Mouse (Mus musculus) embryo, embryonic 10.5 days (tissue): ENCODE data around the gene Zfp459.
"Not testable (repeated sequence)": the region's sequence is repeated elsewhere in the genome, so short reads cannot be mapped to it uniquely, and the experiment has no call there.

Source experiments
- DNase-seq: peaks from one replicate; pipeline ENCODE4 v3.0.0-alpha.2; 2015; ENCODE audit warnings: low spot score

Gene Zfp459

DNA sequence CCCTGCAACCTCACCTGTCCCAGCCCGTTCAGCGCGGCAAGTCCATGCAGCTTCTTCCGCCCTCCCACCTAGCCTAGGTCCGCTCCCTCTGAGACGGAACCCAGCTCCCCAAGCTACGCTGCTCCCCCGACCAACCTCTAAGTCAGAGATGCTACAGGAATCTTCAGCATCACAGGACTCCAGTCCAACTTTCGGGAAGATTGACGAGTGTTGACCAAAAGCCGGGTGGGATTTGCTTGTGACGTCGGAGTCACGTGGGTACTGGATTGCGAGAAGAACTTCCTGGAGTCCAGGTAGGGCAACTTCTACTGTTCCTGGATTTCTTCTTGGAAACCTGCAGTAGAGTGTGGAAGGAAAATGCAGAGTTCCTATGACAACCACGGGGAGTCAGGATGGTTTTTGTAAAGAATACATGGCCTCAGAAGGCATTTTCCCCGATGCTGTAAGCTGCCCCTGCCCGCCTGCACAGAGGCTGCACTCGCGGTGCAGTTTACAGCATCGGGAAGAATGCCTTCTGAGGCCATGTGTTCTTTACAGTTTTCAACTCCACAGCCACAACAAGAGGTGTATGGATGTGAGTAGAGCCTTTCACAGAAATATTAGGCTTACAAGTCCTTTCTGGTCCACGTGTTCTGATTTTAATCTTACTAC, at the start of gene Zfp459:
TSS of gene Zfp459 (minus strand) at position 212 of the 651 bp plus-strand sequence.
- peak; percentile 71 for DNase-seq

DNA sequence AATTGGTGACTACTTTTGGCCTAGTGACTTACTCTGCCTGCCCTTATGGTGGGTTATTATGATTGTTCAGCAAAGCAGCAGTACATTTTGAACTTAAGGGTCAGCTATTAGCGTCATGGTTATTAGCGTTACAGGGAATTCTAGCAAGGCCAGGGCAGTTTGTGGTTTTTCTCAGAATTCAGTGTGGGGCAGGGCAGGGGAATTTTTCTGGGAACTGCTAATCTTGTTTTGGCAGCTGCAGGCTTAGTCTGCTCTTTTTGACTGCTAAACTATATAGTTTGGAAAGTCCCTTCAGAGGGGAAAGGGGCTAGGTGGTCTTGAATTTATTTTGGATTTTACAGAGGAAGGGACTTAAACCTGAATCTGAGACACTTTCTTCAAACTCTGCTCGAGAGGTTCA, 48.1 kb upstream of the Zfp459 start:
- no peak for DNase-seq

DNA sequence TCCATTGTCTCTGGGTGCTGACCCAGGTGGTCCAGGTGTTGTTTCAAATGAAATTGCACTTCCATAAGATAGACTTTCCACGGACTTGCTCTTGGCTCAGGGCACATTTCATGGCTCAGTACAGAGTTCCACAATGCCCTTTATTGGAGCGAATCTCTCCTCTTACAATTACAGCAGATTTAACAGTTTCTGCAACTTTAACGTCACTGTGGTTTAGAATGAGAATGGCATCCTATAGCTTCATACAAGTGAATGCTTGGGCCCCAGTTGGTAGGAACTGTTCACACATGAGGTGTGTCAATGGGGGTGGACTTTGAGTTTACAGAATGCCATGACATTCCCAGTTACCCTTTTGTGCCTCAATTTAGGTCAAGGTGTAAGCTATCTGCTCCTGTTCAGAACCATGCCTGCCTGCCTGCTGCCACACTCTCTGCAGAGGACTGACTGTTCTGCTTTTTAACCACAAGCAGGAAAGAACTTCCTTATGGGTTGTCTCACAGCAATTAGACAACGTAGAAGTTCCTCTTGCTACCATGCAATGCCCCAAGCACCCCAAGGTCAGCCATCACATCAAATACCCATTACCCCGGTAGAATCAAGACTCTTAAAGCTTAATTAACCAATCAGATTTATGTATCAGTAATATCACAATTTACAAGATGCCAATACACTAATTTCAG, 42.4 kb upstream of the Zfp459 start:
- not testable (repeated sequence) for DNase-seq

DNA sequence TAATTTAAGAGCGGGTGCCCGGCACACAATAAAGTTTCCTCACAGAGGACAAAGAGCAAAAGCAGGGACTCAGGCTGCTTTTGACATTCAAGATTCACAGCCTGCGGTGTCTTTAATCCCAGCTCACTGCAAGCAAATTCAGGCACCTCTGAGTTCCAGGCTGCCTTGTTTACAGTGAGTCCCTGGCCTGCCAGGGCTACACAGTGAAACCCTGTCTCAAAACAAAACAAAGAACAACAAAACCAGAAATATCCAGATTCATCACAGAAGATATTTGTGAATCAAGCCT, 30.7 kb upstream of the Zfp459 start:
- DNase-seq: no peak

DNA sequence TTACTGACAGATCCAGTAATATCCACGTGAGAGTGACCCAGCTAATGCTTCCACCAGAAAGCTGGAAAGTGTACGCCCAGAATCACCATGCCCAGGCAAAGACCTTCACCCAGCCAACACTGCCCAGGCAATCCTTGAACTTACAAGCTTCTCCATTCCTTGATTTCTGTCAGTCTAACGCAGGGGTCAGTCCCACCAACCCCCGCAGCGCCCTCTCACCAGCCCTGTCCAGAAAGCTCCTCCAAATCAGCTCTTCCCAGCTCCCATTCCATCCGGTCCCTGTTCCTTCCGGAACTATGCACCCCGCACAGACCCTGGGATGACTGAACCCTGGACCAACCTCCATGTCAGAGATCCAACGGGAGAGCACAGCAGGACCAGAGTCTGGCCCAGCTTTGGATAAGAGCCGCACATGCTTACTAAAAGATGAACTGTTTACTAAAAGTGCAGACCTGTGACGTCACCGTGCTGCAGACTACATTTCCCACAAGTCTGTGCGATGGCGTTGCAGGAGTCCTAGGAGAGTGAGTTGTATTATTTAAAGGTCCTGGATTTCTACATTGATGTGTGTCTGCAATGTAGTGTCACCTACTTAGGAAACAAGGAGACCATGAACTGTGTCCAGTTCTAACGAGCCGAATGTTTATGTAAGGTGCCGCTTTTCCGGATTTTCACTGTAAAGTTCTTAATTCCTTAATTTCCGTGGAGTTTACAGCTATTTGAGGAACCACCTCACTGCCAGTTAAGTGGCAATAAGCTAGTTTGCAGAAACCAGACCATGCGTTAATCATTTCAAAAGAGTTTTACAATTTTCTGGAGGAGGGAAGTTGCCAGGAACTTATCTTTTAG, 30.2 kb upstream of the Zfp459 start, which contains the start of gene Zfp874a:
TSS of gene Zfp874a (minus strand) at position 453 of the 849 bp plus-strand sequence.
- peak; percentile 91 for DNase-seq

DNA sequence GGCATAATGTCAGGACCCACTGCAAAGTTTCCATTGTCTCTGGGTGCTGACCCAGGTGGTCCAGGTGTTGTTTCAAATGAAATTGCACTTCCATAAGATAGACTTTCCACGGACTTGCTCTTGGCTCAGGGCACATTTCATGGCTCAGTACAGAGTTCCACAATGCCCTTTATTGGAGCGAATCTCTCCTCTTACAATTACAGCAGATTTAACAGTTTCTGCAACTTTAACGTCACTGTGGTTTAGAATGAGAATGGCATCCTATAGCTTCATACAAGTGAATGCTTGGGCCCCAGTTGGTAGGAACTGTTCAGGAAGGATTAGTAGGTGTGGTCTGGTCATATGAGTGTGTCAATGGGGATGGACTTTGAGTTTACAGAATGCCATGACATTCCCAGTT, 15.9 kb upstream of the Zfp459 start:
- not testable (repeated sequence) for DNase-seq

DNA sequence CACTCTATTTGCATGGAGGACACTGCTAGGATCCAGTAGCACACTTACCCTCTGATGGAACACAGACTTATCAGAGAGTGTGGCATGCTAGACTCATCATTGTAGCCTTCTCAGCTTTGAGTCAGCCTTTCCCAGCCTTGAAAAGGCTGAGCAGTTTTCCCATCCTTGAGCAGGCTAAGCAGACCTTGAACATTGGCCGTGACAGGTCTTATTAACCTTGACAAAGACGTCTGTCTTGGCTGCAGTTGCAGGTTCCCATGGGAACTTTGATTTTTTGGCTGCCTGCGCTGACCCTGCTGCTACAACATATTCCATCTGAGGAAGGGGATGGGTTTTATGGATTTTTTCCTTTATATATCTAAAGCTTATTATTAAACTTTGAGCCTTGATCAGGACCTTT, 6.9 kb upstream of the Zfp459 start:
- no peak for DNase-seq

DNA sequence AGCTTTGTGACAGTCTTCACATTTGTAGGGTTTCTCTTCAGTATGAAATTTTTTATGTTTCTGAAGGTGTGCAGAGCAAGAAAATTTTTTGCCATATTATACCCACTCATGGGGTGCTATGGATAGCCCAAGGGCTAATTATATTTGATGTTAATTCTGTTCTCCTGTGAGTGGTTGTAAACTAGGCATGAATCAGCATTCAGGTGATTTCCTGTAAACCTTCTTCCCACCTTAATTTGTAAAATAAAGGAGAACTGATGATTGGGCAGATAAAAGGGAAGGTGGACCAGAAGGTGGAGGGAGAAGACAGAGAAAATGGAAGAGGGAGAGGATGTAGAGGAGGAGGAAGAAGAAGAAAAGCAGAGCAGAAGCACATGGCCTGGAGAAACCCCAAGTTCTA, 4.5 kb upstream of the Zfp459 start:
- not testable (repeated sequence) for DNase-seq

DNA sequence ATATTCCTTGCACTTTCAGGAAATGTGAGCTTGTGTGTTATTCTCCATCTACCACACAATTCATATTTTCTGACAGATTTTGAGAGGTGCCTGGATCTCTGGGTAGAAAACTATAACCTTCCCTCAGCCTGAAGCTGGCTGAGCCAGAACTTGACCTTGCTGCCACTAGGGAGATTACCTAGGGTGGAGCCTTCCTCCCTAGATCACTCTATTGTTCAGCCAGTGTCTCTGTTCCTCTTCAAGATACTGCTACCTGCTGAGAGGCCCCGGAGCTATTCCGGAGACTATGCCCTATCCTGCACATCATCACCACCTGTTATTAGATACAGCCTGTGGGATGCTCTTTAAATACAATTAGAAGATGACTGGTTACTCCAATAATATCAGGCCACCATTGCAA, 1.3 kb upstream of the Zfp459 start:
- not testable (repeated sequence) for DNase-seq

DNA sequence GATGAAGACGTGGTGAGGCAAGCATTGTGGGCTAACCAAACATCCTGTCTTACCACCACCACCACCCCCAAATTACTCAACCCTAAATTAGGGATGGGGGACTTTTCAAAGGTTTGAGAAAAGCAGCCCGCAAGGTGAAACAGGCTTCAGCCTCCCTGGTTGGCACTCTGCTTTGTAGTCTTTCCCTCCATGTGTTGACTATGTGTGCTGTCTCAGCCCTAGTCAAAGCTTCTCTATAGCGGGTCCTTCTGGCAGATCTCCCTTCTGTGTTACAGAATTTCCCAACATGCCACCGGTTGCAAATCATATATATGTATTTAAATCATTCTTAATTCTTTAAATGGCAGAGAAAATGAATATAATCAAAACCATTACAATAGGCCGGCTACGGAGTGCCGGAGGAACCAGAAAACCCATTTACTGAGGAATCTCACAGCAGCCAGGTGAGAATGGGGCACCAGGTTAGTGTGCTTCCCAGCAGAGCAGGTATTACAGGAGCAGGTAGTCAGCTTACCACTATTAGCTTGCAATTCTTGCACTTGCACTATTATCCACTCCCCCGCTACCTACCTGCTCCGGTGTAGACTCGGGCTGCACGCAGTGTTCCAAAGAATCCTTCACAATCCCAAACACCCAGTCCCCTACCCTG, 536 bp downstream of the Zfp459 start:
- DNase-seq: no peak

DNA sequence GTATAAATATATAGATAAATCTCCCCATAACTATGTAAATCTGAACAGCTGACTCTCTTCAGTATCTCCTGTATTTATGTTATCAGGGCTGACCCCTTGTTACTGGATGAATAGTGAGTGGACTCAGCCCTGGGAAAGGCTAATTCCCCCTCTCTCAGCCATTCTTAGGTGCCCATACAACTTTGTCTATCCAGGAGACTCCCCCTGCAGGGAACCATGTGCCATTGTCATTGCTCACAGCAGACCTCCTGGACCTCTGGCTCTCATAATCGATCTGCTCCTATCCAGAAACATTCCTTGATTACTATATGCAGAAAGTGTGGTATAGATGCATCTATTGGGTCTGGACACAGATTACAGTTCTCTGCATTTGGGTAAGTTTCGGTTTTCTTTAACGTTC, 4.4 kb downstream of the Zfp459 start:
- no peak for DNase-seq

DNA sequence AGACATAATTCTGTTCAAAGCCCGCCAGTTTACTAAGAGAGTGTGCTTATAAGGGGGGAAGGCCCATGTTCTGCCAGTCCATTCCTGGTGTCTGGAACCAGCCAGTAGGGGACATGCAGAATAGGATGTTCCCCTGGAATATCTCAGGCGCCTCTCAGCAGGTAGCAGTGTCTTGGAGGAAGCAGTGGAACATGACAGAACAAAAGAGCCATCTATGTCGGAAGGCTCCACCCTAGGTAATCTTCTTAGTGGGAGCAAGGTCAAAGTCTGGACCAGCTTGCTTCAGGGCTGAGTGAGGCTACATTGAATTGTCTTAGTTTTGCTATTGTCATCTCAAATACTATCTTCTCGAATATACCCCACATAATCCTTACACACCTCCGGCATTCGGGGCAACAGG, 5.5 kb downstream of the Zfp459 start:
- DNase-seq: no peak

DNA sequence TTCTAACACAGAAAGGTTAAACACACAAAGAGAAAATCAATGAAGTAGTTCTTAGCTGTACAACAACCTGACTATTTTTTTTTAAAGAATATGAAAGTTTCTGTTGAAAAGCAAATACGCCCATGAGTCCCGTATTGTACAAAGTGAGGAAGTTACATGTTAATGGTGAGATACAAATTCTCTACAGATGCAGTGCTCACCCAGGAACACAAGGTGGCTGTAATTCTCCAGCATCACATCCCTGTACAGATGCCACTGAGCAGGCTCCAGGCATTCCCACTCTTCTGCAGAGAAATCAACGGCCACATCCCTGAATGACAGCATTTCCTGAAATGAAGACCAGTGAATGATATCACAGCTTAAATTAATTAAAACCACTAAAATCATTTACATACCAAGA, 7.6 kb downstream of the Zfp459 start:
- DNase-seq: not testable (repeated sequence)

DNA sequence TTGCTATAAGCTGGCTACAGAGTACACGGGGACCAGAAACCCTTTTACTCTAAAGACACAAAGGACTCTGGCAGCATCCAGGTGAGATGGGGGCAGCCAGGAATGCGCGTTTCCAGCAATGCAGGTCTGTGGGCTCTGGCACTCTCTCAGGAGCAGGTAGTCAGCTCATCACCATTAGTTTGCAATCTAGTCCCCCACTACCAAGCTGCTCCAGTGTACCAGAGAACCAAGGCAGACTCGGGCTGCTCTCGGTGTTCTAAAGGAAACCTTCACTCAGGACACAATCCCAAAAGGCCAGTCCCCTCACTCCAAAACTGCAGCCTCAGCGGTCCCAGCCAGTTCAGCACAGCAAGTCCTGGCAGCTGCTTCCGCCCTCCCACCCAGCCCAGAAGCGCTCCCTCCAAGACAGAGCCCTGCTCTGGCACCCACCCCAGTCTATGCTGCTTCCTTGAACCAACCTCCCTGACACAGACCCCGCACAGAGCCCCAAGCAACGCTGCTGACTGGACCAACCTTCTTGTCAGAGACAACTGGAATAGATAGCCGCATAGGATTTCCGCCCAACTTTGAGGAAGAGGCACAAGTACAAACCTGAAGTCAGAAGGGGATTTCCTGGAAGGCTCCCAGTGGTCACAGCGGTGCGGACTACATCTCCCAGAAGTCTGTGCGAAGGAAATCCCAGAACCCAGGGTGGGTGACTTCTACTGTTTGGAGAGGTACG, 21.9 kb downstream of the Zfp459 start, which contains the start of gene Zfp429:
TSS of gene Zfp429 (minus strand) at position 637 of the 721 bp plus-strand sequence.
- peak; percentile 85 for DNase-seq

DNA sequence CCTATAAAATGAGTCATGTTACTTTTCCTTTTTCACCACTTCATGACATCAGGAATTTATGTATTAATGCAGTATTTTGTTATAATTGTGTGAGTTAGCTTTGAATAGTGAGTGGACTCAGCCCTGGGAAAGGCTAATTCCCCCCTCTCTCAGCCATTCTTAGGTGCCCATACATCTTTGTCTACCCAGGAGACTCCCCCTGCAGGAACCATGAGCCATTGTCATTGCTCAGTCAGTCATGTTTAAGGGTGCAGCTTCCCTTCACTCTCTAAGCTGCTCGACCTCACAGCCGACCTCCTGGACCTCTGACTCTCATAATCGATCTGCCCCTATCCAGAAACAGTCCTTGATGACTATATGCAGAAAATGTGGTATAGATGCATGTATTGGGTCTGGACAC, 45.0 kb downstream of the Zfp459 start:
- DNase-seq: not testable (repeated sequence)

DNA sequence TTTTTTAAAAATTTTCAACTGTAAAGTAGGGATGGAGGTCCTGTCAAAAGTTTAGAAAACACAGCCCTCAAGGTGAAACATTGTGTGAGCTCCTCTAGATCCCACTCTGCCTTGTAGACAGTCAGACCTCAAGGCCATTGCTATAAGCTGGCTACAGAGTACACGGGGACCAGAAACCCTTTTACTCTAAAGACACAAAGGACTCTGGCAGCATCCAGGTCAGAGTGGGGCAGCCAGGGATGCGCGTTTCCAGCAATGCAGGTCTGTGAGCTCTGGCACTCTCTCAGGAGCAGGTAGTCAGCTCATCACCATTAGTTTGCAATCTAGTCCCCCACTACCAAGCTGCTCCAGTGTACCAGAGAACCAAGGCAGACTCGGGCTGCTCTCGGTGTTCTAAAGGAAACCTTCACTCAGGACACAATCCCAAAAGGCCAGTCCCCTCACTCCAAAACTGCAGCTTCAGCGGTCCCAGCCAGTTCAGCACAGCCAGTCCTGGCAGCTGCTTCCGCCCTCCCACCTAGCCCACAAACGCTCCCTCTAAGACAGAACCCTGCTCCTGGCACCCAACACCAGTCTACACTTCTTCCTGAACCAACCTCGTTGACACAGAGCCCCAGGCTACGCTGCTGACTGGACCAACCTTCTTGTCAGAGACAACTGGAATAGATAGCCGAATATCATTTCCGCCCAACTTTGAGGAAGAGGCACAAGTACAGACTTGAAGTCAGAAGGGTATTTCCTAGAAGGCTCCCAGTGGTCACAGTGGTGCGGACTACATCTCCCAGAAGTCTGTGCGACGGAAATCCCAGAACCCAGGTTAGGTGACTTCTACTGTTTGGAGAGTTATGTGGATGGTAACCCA, 45.9 kb downstream of the Zfp459 start, which contains the start of the genes Gm28041 and Zfp456:
TSS of gene Gm28041 (minus strand) at position 684 of the 862 bp plus-strand sequence.
TSS of gene Zfp456 (minus strand) at position 761 of the 862 bp plus-strand sequence.
- DNase-seq: peak; percentile 83

DNA sequence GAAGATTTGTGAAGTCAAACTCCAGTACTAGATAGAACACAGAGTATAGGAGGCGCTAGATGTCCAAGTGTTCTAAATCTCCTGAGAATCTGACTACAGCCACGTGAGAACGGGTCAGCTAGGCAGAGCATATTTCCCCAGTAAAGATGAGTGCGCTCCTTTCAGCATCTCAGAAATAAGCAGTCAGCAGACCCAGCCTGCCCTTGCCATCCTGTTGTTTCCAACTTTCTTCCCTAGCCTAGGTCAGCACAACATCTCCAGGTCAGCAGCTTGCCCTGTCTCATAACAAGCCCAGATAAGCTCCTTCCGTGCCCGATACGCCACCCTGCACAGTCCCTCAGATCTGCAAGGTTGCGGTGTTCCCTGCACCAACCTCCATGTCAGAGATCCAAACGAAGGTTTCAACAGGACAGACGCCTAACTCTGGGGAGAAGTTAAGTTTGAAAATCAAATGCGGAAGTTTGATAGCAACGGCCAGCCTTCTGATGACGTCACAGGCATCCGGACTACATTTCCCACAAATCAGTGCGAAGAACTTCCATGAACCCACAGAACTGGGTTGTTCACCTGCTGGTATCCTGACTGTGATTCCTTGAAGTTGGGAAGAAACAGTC, 61.0 kb downstream of the Zfp459 start, which contains the start of the genes Gm28044 and Zfp953:
TSS of gene Gm28044 (minus strand) at position 406 of the 614 bp plus-strand sequence.
TSS of gene Zfp953 (minus strand) at position 475 of the 614 bp plus-strand sequence.
- peak; percentile 96 for DNase-seq
